Mouse (Mus musculus): ENCODE results near the gene Ppid. TPM values are rescaled to one million over a fixed set of nuclear protein-coding genes. Genes with fewer than 3 reads are reported as not detected.
A peak's percentile ranks its signal among the peaks of the same experiment; 100 is the strongest.

Ppid gene
- polyA plus RNA-seq, 1 experiment from 2014 or later, result 214 TPM

DNA sequence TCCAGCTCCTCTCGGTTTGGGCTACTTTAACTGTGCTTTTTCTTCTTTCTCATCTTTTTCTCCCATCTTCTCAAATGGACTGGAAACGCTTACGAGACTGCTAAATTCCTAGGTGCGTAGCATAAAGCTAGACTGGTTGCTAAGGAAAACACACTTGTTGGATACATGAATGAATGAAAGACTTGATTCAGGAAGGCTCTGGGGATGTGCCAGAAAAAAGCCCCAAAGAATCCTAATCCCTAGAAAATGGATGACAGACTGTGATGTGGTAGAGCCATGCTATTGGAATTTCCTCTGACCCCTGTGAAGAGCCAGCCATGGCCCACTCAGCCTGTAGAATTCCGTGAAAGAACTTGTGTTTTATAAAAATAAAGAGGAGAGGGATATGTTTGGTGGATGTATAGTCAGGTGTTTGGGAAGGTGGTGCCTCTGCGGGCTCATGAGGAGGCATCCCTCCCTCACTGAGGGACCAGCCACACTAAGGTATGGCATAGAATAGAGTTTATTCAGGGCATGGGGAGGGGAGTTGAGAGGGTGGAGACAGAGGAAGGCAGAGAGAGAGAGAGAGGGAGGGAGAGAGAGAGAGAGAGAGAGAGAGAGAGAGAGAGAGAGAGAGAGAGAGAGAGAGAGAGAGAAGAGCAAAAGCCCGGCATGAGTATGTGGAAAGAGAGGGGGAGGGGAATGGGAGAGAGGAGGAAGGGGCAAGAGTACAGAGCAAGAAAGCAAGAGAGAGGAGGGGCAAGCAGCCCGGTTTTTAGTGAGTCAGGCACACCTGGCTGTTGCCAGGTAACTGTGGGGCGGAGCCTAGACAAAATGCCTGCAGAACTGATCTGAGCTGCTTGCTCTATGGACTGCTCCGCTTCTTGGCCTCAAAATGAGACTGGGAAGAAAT lies 15.3 kb upstream of the Ppid start:
- Histone ChIP-seq H3K36me3 (no peaks in the 10 kb centered on the region), H3K27ac (peak overlapping the region; percentile 93), H3K4me2 (peak overlapping the region; percentile 24; the same call in 1 of the 2 replicates), H3K4me1 (peaks cover 78% of the 10 kb centered on the region), H3K27me3 (replicated peaks) (no peaks in the 10 kb centered on the region), H3K9me3 (replicated peaks) (no peaks in the 10 kb centered on the region), H3K4me3 (no peak overlapping the region), H3K9ac (no peak overlapping the region)
- 57% methylated on average over 10 of the region's 10 CpGs for WGBS (ENCODE audit: insufficient replicate concordance)
- no peak for ATAC-seq

DNA sequence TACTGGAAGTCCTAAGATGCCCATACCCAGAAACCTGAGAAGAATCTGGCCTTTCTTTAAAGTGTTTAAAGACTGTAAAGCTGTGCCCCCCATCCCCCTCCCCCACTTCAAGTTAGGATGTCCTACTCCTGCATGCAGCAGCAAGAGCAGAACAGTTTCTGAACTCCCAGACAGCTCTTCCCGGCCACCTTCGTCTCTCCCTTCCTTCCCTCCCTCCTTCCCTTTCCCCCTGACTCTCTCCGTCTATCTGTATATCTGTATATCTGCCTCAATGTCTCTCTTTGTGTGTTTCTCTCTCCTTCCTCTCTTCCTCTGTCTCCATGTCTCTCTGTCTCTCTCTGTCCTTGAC lies 14.7 kb upstream of the Ppid start:
- Histone ChIP-seq H3K4me3 (no peak overlapping the region), H3K4me1 (peaks cover 81% of the 10 kb centered on the region)
- 11% methylated on average over 3 of the region's 3 CpGs for WGBS (ENCODE audit: insufficient replicate concordance)

DNA sequence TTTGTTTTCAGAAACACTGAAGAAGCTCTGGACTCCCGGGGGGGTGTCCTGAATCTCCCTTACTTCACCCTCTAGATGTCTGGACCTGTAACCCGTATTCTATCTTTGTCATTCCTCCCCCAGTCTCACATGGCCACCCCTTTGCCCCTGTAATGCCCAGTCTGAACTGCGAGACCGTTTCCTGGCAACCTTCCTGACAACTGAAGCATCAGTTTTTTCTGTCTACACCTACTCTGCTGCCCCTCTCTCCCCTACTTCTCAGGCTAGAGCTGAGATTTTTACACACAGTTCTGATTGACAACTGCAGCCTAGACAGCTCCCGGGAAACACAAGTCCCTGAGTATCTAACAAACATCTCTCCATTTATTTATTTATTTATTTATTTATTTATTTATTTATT lies 14.3 kb upstream of the Ppid start:
- peaks cover 84% of the 10 kb centered on the region for H3K4me1 ChIP-seq
- no peaks in the 10 kb centered on the region for H3K36me3 ChIP-seq
- H3K4me2 ChIP-seq, result no peak overlapping the region
- WGBS (ENCODE audit: insufficient replicate concordance), result 44% methylated on average over 5 of the region's 5 CpGs
- H3K4me3 ChIP-seq, result no peak overlapping the region
- no peaks in the 10 kb centered on the region for H3K9me3 ChIP-seq (replicated peaks)
- no peak overlapping the region for H3K9ac ChIP-seq
- no peak for ATAC-seq
- no peaks in the 10 kb centered on the region for H3K27me3 ChIP-seq (replicated peaks)
- H3K27ac ChIP-seq, result no peak overlapping the region

More for the DNA sequence above, 14.7 kb upstream of the Ppid start:
- Histone ChIP-seq H3K27me3 (replicated peaks) (no peaks in the 10 kb centered on the region), H3K9ac (no peak overlapping the region), H3K9me3 (replicated peaks) (no peaks in the 10 kb centered on the region), H3K27ac (no peak overlapping the region), H3K4me2 (peak overlapping the region; percentile 24; the same call in 1 of the 2 replicates), H3K36me3 (no peaks in the 10 kb centered on the region)
- no peak for ATAC-seq

DNA sequence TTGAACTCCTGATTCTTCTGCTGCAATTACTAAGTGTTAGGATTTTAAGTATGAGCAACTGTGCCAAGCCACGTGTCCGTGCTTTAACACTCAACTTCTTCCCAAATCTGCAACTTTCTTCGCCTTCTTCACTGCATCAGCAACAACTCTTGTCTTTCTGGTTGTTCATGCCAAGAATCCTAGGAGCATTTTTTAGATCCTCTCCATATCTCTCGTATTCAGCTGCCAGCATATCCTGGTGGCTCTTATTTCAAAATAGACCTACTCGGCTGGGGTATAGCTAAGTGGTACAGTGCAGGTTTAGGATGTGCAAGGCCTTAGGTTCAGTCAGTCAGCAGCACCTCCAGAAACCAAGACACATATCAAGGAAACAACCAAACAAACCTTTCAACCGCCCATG lies 13.5 kb upstream of the Ppid start:
- no peak overlapping the region for H3K4me2 ChIP-seq
- H3K36me3 ChIP-seq, result no peaks in the 10 kb centered on the region
- no peak for ATAC-seq
- 76% methylated on average over 6 of the region's 6 CpGs for WGBS (ENCODE audit: insufficient replicate concordance)
- peaks cover 86% of the 10 kb centered on the region for H3K4me1 ChIP-seq
- H3K27ac ChIP-seq, result peak overlapping the region; percentile 59; the same call in 1 of the 2 replicates
- H3K9ac ChIP-seq, result no peak overlapping the region
- no peak overlapping the region for H3K4me3 ChIP-seq
- no peaks in the 10 kb centered on the region for H3K9me3 ChIP-seq (replicated peaks)
- no peaks in the 10 kb centered on the region for H3K27me3 ChIP-seq (replicated peaks)

DNA sequence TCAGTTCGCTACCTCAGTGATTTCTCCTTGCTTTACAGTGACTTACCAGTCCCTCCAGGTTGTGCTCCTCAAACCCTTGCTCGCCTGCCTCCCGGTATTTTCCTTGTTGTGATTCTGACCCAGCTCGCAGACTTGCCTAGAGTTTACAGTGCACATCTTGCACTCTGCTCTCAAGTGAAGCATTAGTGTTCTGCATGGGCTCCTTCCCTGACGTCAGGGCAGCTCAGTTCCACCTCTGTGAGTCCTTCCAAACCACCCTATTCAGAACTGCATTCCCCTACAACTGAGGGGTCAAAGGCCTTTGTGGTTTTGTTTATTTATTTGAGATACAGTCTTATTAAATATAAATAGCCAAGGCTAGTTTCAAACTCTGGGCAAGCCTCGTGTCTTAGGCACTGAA lies 13.0 kb upstream of the Ppid start:
- H3K4me2 ChIP-seq, result no peak overlapping the region
- 72% methylated on average over 6 of the region's 6 CpGs for WGBS (ENCODE audit: insufficient replicate concordance)
- no peak overlapping the region for H3K4me3 ChIP-seq
- H3K9me3 ChIP-seq (replicated peaks), result no peaks in the 10 kb centered on the region
- no peaks in the 10 kb centered on the region for H3K36me3 ChIP-seq
- H3K27me3 ChIP-seq (replicated peaks), result no peaks in the 10 kb centered on the region
- no peak overlapping the region for H3K9ac ChIP-seq
- peaks cover 82% of the 10 kb centered on the region for H3K4me1 ChIP-seq
- ATAC-seq, result no peak
- peak overlapping the region; percentile 59 for H3K27ac ChIP-seq

DNA sequence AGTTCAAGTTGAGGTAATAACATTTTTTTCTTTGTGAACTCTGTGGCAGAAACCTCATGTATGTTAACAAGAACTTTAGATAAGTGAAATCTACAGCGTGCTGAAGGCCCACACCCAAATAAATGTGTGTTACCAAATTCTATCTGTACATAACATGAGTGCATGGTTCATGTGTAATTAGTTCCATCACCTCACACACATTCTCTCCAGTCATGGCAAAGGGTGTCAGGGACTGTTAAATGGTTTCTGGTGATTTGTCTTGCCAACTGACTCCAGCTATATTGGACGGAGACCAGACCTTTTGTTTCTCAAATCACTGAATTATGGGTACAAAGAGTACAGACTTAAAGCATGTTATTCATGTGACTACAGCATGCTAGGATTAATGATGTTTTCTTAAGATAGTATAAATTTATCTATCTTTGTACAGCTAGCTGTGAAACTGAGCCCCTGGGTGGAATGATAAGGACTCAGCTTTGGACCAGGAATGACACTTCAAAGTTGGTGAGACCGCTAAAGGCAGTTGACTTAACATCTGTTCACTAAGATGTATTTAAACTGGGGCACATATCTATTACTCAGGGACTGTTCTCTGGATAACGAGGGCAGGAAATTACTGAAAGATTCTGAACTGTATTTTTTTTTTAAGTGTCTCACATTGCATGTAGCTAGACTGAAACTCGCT lies 11.1 kb upstream of the Ppid start:
- 23% methylated on average over 5 of the region's 5 CpGs for WGBS (ENCODE audit: insufficient replicate concordance)
- Histone ChIP-seq H3K27ac (peak overlapping the region; percentile 91), H3K4me1 (peaks cover 71% of the 10 kb centered on the region), H3K36me3 (no peaks in the 10 kb centered on the region), H3K4me3 (no peak overlapping the region), H3K9ac (no peak overlapping the region; the same call in 1 of the 2 replicates), H3K9me3 (replicated peaks) (no peaks in the 10 kb centered on the region), H3K27me3 (replicated peaks) (no peaks in the 10 kb centered on the region), H3K4me2 (peak overlapping the region; percentile 47)
- ATAC-seq, result peak; percentile 93

DNA sequence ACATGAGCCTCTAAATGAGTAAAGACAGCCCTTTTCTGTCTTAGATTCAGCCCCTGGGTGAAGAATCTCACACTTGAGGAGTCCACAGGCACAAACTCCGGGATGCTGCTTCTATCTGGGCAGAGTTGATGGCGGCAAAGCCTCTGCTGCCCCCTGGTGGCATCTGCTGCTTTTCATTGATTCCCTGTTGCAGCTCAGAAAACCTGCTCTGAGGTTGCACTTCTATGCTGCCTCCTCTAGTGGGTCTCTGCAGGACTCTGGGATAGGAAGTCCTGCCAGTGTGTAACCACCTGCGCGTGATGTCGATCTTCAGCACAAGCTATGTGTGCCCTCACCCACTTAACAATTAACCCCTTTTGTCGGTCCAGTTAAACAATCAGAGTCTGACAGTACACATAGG lies 4.3 kb upstream of the Ppid start:
- 3% methylated on average over 6 of the region's 6 CpGs for WGBS (ENCODE audit: insufficient replicate concordance)
- peak; percentile 67 for ATAC-seq
- H3K36me3 ChIP-seq, result no peaks in the 10 kb centered on the region
- no peaks in the 10 kb centered on the region for H3K27me3 ChIP-seq (replicated peaks)
- no peak overlapping the region for H3K27ac ChIP-seq
- H3K4me2 ChIP-seq, result peak overlapping the region; percentile 42
- no peaks in the 10 kb centered on the region for H3K9me3 ChIP-seq (replicated peaks)
- H3K9ac ChIP-seq, result peak overlapping the region; percentile 44; the same call in 1 of the 2 replicates
- H3K4me3 ChIP-seq, result no peak overlapping the region
- H3K4me1 ChIP-seq, result peaks cover 31% of the 10 kb centered on the region

DNA sequence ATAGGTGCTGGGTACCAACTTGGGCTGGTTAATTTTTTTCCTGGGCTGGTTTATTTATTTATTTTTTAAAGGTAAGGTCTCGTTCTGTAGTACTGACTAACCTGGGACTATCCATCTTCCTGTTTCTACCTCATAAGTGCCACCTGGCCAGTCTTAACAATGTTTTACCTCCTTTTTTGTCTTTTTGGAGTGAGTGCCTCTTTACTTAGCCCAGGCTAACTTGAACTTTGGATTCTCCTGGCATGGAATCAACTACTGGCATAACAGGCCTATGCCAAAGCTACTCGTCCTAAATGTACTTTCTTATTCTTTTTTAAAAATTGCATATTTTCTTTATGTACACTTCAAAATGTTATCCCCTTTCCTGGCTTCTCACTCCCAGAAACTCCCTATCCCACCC lies 1.5 kb upstream of the Ppid start:
- no peak overlapping the region for H3K27ac ChIP-seq
- no peak overlapping the region for H3K4me2 ChIP-seq
- no peak for ATAC-seq
- H3K4me3 ChIP-seq, result no peak overlapping the region
- no peak overlapping the region for H3K9ac ChIP-seq
- H3K36me3 ChIP-seq, result peaks cover 17% of the 10 kb centered on the region
- peaks cover 39% of the 10 kb centered on the region for H3K4me1 ChIP-seq
- 72% methylated on average over 2 of the region's 2 CpGs for WGBS (ENCODE audit: insufficient replicate concordance)
- H3K9me3 ChIP-seq (replicated peaks), result no peaks in the 10 kb centered on the region
- no peaks in the 10 kb centered on the region for H3K27me3 ChIP-seq (replicated peaks)

DNA sequence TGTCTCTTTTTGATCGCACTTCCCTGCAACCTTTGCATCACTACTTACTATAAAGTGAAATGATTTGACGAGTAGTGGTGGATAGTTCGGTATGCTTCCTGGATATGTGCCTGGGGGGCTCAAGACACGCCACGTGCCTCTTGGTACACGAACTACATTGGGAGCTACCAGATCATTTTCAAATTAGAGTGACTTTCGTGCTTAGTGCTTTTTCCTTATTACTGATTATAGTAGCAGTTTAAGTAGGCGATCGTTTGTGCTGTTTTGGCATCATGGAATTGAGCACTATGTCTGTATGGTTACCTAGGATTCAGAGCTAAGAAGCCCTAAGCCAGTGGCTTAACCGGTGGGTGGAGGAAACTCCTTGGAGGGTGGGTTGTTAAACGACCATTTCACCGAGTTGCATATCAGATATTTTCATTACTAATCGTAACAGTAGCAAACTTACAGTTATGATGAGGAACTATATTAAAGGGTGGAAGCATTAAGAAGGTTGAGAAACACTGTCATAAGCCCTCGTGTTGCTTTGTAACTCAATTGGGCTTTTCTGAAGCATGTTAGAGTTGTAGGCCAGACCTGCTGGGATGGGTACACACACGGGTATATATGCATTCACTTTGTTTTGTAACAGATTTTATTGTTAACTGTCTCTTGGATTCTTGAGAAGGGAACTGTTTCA lies 790 bp downstream of the Ppid start:
- no peak for ATAC-seq
- H3K27ac ChIP-seq, result peak overlapping the region; percentile 89
- H3K9me3 ChIP-seq (replicated peaks), result no peaks in the 10 kb centered on the region
- WGBS (ENCODE audit: insufficient replicate concordance), result under 1% methylated on average over 15 of the region's 15 CpGs
- H3K9ac ChIP-seq, result peak overlapping the region; percentile 92
- H3K27me3 ChIP-seq (replicated peaks), result no peaks in the 10 kb centered on the region
- peak overlapping the region; percentile 89 for H3K4me3 ChIP-seq
- peak overlapping the region; percentile 81 for H3K4me2 ChIP-seq
- H3K36me3 ChIP-seq, result peaks cover 38% of the 10 kb centered on the region
- H3K4me1 ChIP-seq, result peaks cover 36% of the 10 kb centered on the region

DNA sequence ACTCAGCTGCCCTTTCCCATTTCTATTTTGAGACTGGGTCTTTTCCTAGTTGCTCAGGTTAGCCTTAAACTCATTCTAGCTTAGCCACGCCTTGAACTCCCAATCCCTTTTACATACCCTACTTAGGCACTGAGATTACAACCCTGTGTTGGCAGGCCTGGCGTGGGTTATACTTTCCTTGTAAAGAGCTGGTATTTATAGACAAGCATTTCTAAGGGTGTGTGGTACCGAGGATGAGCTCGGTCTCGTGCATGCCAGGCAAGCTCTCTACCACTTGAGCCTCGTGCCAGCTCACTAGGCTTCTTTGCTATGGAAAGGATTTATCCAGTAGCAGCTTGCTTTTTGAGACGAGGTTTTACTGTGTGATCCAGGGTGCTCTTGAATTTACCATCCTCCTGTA lies 4.3 kb downstream of the Ppid start:
- Histone ChIP-seq H3K36me3 (peaks cover 71% of the 10 kb centered on the region), H3K9me3 (replicated peaks) (no peaks in the 10 kb centered on the region), H3K4me1 (peaks cover 24% of the 10 kb centered on the region), H3K27me3 (replicated peaks) (no peaks in the 10 kb centered on the region), H3K27ac (no peak overlapping the region), H3K9ac (no peak overlapping the region), H3K4me3 (no peak overlapping the region), H3K4me2 (no peak overlapping the region)
- ATAC-seq, result no peak
- 86% methylated on average over 7 of the region's 7 CpGs for WGBS (ENCODE audit: insufficient replicate concordance)

DNA sequence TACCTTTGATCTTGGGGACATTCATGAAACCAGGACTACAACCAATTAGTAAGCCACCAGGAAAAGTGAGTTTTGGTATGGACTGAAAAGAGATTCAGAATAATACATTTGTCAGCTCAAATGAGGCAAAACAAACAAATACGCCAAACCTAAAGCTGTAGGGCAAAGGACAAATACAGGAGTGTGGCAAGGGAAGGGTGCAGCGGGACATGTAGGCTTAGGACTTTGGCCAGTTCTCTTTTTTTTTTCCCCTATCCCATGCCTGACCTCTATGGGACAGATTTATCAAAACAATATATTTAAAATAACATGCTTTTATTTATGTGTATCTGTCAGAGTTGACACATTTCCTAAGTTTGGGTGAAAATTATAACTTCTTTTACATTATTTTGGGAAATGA lies 18.7 kb downstream of the Ppid start:
- no peaks in the 10 kb centered on the region for H3K27me3 ChIP-seq (replicated peaks)
- no peaks in the 10 kb centered on the region for H3K4me1 ChIP-seq
- H3K4me3 ChIP-seq, result no peak overlapping the region
- H3K27ac ChIP-seq, result no peak overlapping the region
- peaks cover 62% of the 10 kb centered on the region for H3K36me3 ChIP-seq
- no peak for ATAC-seq
- no peaks in the 10 kb centered on the region for H3K9me3 ChIP-seq (replicated peaks)
- no peak overlapping the region for H3K4me2 ChIP-seq
- 81% methylated on average over 2 of the region's 2 CpGs for WGBS (ENCODE audit: insufficient replicate concordance)
- no peak overlapping the region for H3K9ac ChIP-seq

All from liver, embryonic 12.5 days (tissue).